ENCODE assay signal across 8 mouse cellular contexts in the genomic region with DNA sequence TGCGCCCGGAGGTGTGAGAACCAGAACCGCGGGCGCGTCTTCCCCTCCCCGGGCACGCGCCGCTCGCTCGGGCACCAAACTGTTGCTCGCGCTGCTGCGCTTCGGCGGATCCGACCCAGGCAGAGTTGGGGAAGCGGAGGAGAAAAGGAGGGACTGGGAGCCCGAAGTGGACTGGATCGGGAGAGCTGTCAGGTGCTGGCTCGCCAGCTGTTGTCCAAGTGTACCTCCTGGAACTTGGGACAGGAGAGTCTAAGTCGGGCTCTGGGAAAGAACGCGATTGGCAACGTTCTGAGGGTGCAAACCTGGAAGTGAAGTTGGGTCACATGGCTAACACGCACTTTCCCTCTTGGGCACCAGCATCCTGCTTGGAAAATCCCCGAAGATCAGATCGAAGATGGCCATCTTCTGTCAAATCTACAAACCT.
DNase-seq lines count a peak whose midpoint lies in the region; ATAC-seq and TF ChIP-seq lines count a peak whose summit lies in the region.

No protein-coding gene starts in this region.

- in situ Hi-C loops in ES-E14 (cut with MboI; ENCODE audit: low sequenced_read_pairs in 2 of 2, unreplicated experiment in 2 of 2) = no loop called here

- DNase-seq in heart, adult 8-10 months (ENCODE audit: low spot score) = peak; percentile 41
- no peak for DNase-seq in heart, adult 11 months
- DNase-seq in ES-E14 (ENCODE audit: low read depth, low spot score) = peak; percentile 35
- no peak for DNase-seq in forebrain, embryonic 14.5 days (ENCODE audit: low spot score)
- no peak for DNase-seq in liver, embryonic 11.5 days (ENCODE audit: low spot score)
- DNase-seq in urinary bladder, adult 18-20 months (ENCODE audit: low spot score in 2 of 2) = no peak
- DNase-seq in cerebellum, adult 9-11 months = no peak

- no peak for TF ChIP-seq CTCF in small intestine, adult 2 months (IDR thresholded peaks at IDR 0.05; ENCODE audit: extremely low read depth, insufficient read length, insufficient replicate concordance, low read depth, low read length)

- peak overlapping the region; percentile 97 for H3K4me2 ChIP-seq in forebrain, embryonic 14.5 days (ENCODE audit: low read length)
- peak overlapping the region; percentile 88 for H3K4me2 ChIP-seq in liver, embryonic 11.5 days

- no peak overlapping the region for H3K27ac ChIP-seq in ES-E14 (ENCODE audit: insufficient read depth, low read depth, low read length, poor library complexity, severe bottlenecking)
- H3K27ac ChIP-seq in forebrain, embryonic 14.5 days (ENCODE audit: low read depth, low read length) = peak overlapping the region; percentile 63; the same call in 1 of the 2 replicates
- peak overlapping the region; percentile 91 for H3K27ac ChIP-seq in liver, embryonic 11.5 days (ENCODE audit: low read depth, low read length)
- H3K27ac ChIP-seq in small intestine, adult 2 months (ENCODE audit: insufficient read depth, low read depth, low read length) = peak overlapping the region; percentile 61

- ATAC-seq in forebrain, embryonic 14.5 days = peak; percentile 73
- no peak; the same call in none of the 2 replicates for ATAC-seq in liver, embryonic 11.5 days (replicated peaks; ENCODE audit: low FRiP score)

- H3K9ac ChIP-seq in ES-E14 (ENCODE audit: insufficient read depth, low read depth, low read length, poor library complexity, severe bottlenecking) = peak overlapping the region; percentile 75
- H3K9ac ChIP-seq in forebrain, embryonic 14.5 days (ENCODE audit: low read length) = peak overlapping the region; percentile 74
- peak overlapping the region; percentile 93 for H3K9ac ChIP-seq in liver, embryonic 11.5 days (ENCODE audit: low read depth, low read length)

- no peaks in the 10 kb centered on the region for H3K4me1 ChIP-seq in ES-E14 (ENCODE audit: control insufficient read depth in 2 of 2, insufficient read depth in 2 of 2, low read length in 2 of 2, poor library complexity in 1 of 2)
- H3K4me1 ChIP-seq in forebrain, embryonic 14.5 days (ENCODE audit: control insufficient read depth, insufficient read depth, low read length) = peaks cover 6% of the 10 kb centered on the region
- peaks cover 3% of the 10 kb centered on the region; the same call in 1 of the 2 replicates for H3K4me1 ChIP-seq in liver, embryonic 11.5 days (replicated peaks; ENCODE audit: control insufficient read depth, insufficient read depth, low read length)
- H3K4me1 ChIP-seq in small intestine, adult 2 months (ENCODE audit: control insufficient read depth, insufficient read depth, insufficient read length, low read length) = no peaks in the 10 kb centered on the region; the same call in 1 of the 2 replicates

- no peaks in the 10 kb centered on the region for H3K27me3 ChIP-seq in forebrain, embryonic 14.5 days (replicated peaks; ENCODE audit: control insufficient read depth, insufficient read depth, low read length)
- no peaks in the 10 kb centered on the region for H3K27me3 ChIP-seq in liver, embryonic 11.5 days (replicated peaks; ENCODE audit: control insufficient read depth, insufficient read depth, low read length)
- H3K27me3 ChIP-seq in small intestine, adult 2 months (ENCODE audit: control insufficient read depth, insufficient read depth, low read length) = no peaks in the 10 kb centered on the region

- H3K36me3 ChIP-seq in ES-E14 (ENCODE audit: control insufficient read depth, insufficient read depth, low read length, poor library complexity, severe bottlenecking) = no peaks in the 10 kb centered on the region
- H3K36me3 ChIP-seq in forebrain, embryonic 14.5 days (ENCODE audit: control insufficient read depth, insufficient read depth, low read length) = peaks cover 5% of the 10 kb centered on the region; the same call in 1 of the 2 replicates
- H3K36me3 ChIP-seq in liver, embryonic 11.5 days (ENCODE audit: control insufficient read depth, insufficient read depth, low read length) = peaks cover 6% of the 10 kb centered on the region; the same call in 1 of the 2 replicates
- peaks cover 3% of the 10 kb centered on the region; the same call in 1 of the 2 replicates for H3K36me3 ChIP-seq in small intestine, adult 2 months (ENCODE audit: control insufficient read depth, insufficient read depth, low read length)

- TF ChIP-seq POLR2A in small intestine, adult 2 months (IDR thresholded peaks at IDR 0.05; ENCODE audit: low read depth, low read length) = no peak

- no peaks in the 10 kb centered on the region for H3K9me3 ChIP-seq in ES-E14 (ENCODE audit: control insufficient read depth, insufficient read depth, low read depth, low read length)
- no peaks in the 10 kb centered on the region for H3K9me3 ChIP-seq in forebrain, embryonic 14.5 days (replicated peaks; ENCODE audit: control insufficient read depth, low read length)
- no peaks in the 10 kb centered on the region for H3K9me3 ChIP-seq in liver, embryonic 11.5 days (ENCODE audit: control insufficient read depth, low read length)

- WGBS in forebrain, embryonic 14.5 days = under 1% methylated on average over 28 of the region's 29 CpGs
- under 1% methylated on average over 29 of the region's 29 CpGs for WGBS in liver, embryonic 11.5 days
- WGBS in small intestine, adult 2 months = 1% methylated on average over 29 of the region's 29 CpGs

- H3K4me3 ChIP-seq in ES-E14 (ENCODE audit: insufficient read depth in 1 of 2, low read depth in 1 of 2, low read length in 2 of 2, poor library complexity in 1 of 2, severe bottlenecking in 1 of 2) = peak overlapping the region; percentile 58 to 81
- peak overlapping the region; percentile 83 for H3K4me3 ChIP-seq in forebrain, embryonic 14.5 days (ENCODE audit: low read depth, low read length)
- H3K4me3 ChIP-seq in liver, embryonic 11.5 days (ENCODE audit: low read depth, low read length) = peak overlapping the region; percentile 97
- H3K4me3 ChIP-seq in small intestine, adult 2 months (ENCODE audit: low read depth, low read length) = peak overlapping the region; percentile 84

TF ChIP-seq in ES-E14, 5 proteins besides CTCF, POLR2A, EP300 and RAD21:
- TF ChIP-seq ZNF384 (IDR thresholded peaks at IDR 0.05; ENCODE audit: low read depth, low read length) (no peak), ZC3H11A (IDR thresholded peaks at IDR 0.05; ENCODE audit: borderline replicate concordance, low read depth, low read length) (no peak), CHD2 (IDR thresholded peaks at IDR 0.05; ENCODE audit: low read depth, low read length) (no peak), MAFK (IDR thresholded peaks at IDR 0.05; ENCODE audit: insufficient read depth, low read depth, low read length) (no peak), HCFC1 (IDR thresholded peaks at IDR 0.05; ENCODE audit: borderline replicate concordance, insufficient read depth, low read length) (no peak)

Comparison
In these comparisons a context has a peak if more than half of its experiments do, and no peak if none do; other contexts are left out.
1. DNase-seq: peak in heart, adult 8-10 months (single experiment) and ES-E14 (single experiment); none in heart, adult 11 months (single experiment), forebrain, embryonic 14.5 days (single experiment), liver, embryonic 11.5 days (single experiment), urinary bladder, adult 18-20 months (0 of 2) and cerebellum, adult 9-11 months (single experiment).
2. Peak in every context shown above with its lines, with median percentiles within 50 percentile points of each other: H3K4me3 ChIP-seq and H3K9ac ChIP-seq.